Mouse (Mus musculus) midbrain, postnatal 0 days (tissue): ENCODE results near the gene Prim2. TPM values are rescaled to one million over a fixed set of nuclear protein-coding genes. Genes with fewer than 3 reads are reported as not detected.

Source experiments
- ATAC-seq: fragments of 200-750 bp; cut with Nextera tagmentation; 2 replicates; pipeline ENCODE4 v1.8.0; 2017; ENCODE audit warnings: moderate number of reproducible peaks, mild to moderate bottlenecking, moderate TSS enrichment, moderate library complexity; ENCODE audit not compliant: low FRiP score
- DNase-seq: peaks from one replicate; pipeline ENCODE4 v3.0.0-alpha.2; 2015; ENCODE audit warnings: low spot score
- H3K27ac ChIP-seq: fragments of 300-500 bp; sonication (generic); 2 replicates; pipeline ENCODE4 v1.5.1; 2014; ENCODE audit warnings: low read depth, mild to moderate bottlenecking, low read length, mixed read lengths
- H3K27me3 ChIP-seq: fragments of 300-500 bp; sonication (generic); 2 replicates; pipeline ENCODE4 v1.6.1; 2014; ENCODE audit warnings: low read length, control low read depth, mixed read lengths; ENCODE audit not compliant: insufficient read depth
- H3K36me3 ChIP-seq: fragments of 300-500 bp; sonication (generic); 2 replicates; pipeline ENCODE4 v1.6.1; 2014; ENCODE audit warnings: low read length, control low read depth, mixed read lengths; ENCODE audit not compliant: insufficient read depth
- H3K4me1 ChIP-seq: fragments of 300-500 bp; sonication (generic); 2 replicates; pipeline ENCODE4 v1.6.1; 2014; ENCODE audit warnings: mild to moderate bottlenecking, control low read depth, antibody characterized with exemption, low read length, mixed read lengths; ENCODE audit not compliant: insufficient read depth
- H3K4me2 ChIP-seq: fragments of 300-500 bp; sonication (generic); 2 replicates; pipeline ENCODE4 v1.6.1; 2014; ENCODE audit warnings: low read depth, mild to moderate bottlenecking, low read length, mixed read lengths; ENCODE audit not compliant: poor library complexity, severe bottlenecking
- H3K4me3 ChIP-seq: fragments of 300-500 bp; sonication (generic); 2 replicates; pipeline ENCODE4 v1.5.1; 2014; ENCODE audit warnings: low read depth, mild to moderate bottlenecking, low read length, moderate library complexity
- H3K9ac ChIP-seq: fragments of 300-500 bp; sonication (generic); replicated peaks from 2 replicates; pipeline ENCODE4 v1.6.1; 2014; ENCODE audit warnings: mild to moderate bottlenecking, low read length, moderate library complexity, mixed read lengths; ENCODE audit not compliant: poor library complexity, severe bottlenecking
- H3K9me3 ChIP-seq: fragments of 300-500 bp; sonication (generic); 2 replicates; pipeline ENCODE4 v1.6.1; 2016; ENCODE audit warnings: low read length, control low read depth
- CTCF ChIP-seq: IDR thresholded peaks from 2 replicates; pipeline ENCODE4 v1.5.1; 2016; ENCODE audit warnings: antibody characterized with exemption, mild to moderate bottlenecking
- WGBS: fragments of 180-500 bp; shearing (Covaris S2); extraction: QIAGEN DNeasy Blood & Tissue Kit; methylation state at CpG from one replicate; pipeline ENCODE4 v1.1.7; 2014; 5-methylcytosine and 5-hydroxymethylcytosine counted together
- polyA plus RNA-seq: library from polyadenylated mRNA; unstranded; fragments of >200 nt; fragmentation: Nextera tagmentation; extraction: Ambion mirVana; gene quantifications from 2 replicates; pipeline ENCODE4 v1.2.1, GENCODE M21; 2015
- total RNA-seq: library from RNA; depleted of rRNA; stranded (reverse); fragments of >200 nt; gene quantifications from 2 replicates; pipeline ENCODE4 v1.2.3, GENCODE M21; 2014

The Prim2 gene
- total and polyA plus RNA-seq, 2 experiments from 2014 or later, result 12.6 to 18.7 TPM

DNA sequence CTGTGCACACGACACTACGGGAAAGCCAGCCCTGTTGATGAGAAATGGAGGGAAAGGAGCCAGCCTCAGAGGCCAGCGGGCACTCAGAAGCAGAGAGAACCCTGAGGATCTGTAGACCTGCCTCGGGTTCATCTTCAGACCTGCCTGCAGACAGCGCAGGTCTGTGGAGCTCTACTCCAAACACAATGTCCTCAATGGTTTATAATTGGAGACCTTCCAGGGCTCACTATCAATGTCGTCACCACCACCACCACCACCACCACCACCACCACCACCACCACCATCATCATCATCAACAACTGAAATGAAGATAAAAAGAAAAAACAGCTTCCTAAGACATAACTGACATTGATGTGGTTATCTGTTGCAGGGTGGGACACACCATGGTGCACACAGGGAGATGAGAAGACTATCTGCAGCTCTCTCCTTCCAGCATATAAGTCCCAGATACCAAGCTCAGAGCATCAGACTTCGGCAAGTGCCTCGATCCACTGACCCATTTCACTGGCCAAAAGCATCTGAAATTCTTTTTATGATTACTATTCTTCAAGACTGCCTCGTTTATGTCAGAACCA lies 20.0 kb downstream of the Prim2 start:
- Histone ChIP-seq H3K4me2 (no peak overlapping the region), H3K4me3 (no peak overlapping the region), H3K9me3 (no peaks in the 10 kb centered on the region), H3K4me1 (no peaks in the 10 kb centered on the region), H3K36me3 (peaks cover 15% of the 10 kb centered on the region), H3K27ac (no peak overlapping the region), H3K9ac (no peak overlapping the region), H3K27me3 (no peaks in the 10 kb centered on the region)
- no peak for DNase-seq
- TF ChIP-seq CTCF, result no peak
- ATAC-seq, result no peak
- WGBS, result 95% methylated on average over 9 of the region's 9 CpGs

DNA sequence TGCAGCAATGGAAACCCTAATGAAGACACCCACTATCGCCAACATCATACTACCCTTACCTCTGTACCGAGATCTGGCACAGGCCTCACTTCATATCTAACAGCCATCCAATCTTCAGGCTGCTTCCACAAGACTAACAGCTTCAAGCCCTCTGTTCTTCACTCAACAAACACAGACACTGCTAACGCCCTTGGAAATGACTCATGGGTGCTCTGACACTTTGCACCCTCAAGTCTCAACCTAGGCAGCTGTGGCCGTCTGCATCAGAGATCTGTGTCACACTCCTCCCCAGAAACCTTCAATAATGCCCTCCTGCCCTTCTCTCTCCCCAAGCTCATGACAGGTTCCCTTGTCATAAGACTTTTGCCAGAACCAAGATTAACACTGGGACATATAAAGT lies 20.6 kb downstream of the Prim2 start:
- H3K4me3 ChIP-seq, result no peak overlapping the region
- no peak overlapping the region for H3K4me2 ChIP-seq
- ATAC-seq, result no peak
- WGBS, result 93% methylated on average over 4 of the region's 4 CpGs
- H3K36me3 ChIP-seq, result peaks cover 15% of the 10 kb centered on the region
- H3K9ac ChIP-seq, result no peak overlapping the region
- no peak for TF ChIP-seq CTCF
- no peak for DNase-seq
- H3K27ac ChIP-seq, result no peak overlapping the region
- H3K9me3 ChIP-seq, result no peaks in the 10 kb centered on the region
- no peaks in the 10 kb centered on the region for H3K4me1 ChIP-seq
- H3K27me3 ChIP-seq, result no peaks in the 10 kb centered on the region

DNA sequence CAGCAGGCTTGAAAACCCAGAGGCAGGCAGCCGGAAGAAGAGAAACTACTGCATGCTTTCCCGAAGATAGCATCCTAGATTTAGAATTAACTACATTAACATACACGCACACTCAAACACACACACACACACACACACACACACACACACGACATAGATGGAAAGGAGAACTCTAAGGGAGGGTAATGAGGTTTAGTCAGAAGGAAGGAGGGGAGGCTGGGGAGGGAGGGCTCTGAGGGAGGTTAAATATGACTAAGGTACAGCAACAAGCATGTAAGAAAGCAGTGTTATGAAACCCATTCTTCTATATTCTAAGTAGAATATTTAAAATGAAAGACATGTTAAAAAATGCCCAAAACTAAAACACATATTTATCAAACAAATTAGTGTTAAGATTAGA lies 21.9 kb downstream of the Prim2 start:
- no peaks in the 10 kb centered on the region for H3K27me3 ChIP-seq
- H3K27ac ChIP-seq, result no peak overlapping the region
- H3K4me3 ChIP-seq, result no peak overlapping the region
- DNase-seq, result no peak
- no peak for TF ChIP-seq CTCF
- peaks cover 15% of the 10 kb centered on the region for H3K36me3 ChIP-seq
- WGBS, result 84% methylated on average over 4 of the region's 4 CpGs
- ATAC-seq, result no peak
- H3K4me2 ChIP-seq, result no peak overlapping the region
- H3K9me3 ChIP-seq, result no peaks in the 10 kb centered on the region
- no peak overlapping the region for H3K9ac ChIP-seq
- no peaks in the 10 kb centered on the region for H3K4me1 ChIP-seq

DNA sequence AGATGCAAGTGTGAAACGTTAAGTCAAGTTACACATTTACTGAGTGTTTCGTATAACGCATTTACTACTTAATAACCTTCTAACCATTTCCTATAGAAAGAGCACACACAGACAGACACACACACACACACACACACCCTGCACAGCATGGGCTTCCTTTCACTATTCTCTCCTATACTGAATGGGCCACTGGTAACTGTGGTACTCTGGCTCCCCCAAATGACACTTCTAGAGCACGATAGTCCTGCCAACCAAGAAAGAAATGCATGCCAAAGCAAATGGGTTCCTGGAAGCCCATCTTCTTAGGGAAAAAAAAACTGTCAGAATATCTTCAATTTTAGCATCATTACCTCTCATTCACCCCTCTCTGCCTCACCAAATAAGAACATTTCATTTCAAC lies 22.4 kb downstream of the Prim2 start:
- Histone ChIP-seq H3K9ac (no peak overlapping the region), H3K36me3 (peaks cover 19% of the 10 kb centered on the region), H3K27ac (no peak overlapping the region), H3K4me2 (no peak overlapping the region), H3K27me3 (no peaks in the 10 kb centered on the region), H3K4me3 (no peak overlapping the region), H3K9me3 (no peaks in the 10 kb centered on the region), H3K4me1 (no peaks in the 10 kb centered on the region)
- TF ChIP-seq CTCF, result peak; percentile 78
- DNase-seq (peak; percentile 82), ATAC-seq (no peak)
- 66% methylated on average over 4 of the region's 4 CpGs for WGBS

DNA sequence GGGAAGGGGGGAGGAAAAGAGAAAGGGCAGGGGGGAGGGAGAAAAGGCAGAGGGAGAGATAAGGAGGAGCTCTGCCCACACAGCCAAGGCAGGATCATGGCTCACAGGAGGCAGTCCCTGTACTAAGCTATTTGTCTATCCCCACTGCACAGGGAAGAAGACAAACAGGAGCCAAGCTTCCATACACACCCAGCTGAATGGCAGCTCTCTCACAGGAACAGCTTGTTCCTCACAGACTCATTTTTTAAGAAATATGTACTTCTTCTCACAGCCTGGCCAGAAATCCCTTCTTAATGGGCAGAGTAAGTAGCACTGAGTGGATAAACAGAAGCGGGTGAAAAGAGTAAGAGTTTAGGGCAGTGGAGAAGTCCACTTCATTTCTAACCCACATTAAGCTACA lies 23.9 kb downstream of the Prim2 start:
- Histone ChIP-seq H3K27ac (no peak overlapping the region), H3K36me3 (peaks cover 9% of the 10 kb centered on the region; the same call in 1 of the 2 replicates)

DNA sequence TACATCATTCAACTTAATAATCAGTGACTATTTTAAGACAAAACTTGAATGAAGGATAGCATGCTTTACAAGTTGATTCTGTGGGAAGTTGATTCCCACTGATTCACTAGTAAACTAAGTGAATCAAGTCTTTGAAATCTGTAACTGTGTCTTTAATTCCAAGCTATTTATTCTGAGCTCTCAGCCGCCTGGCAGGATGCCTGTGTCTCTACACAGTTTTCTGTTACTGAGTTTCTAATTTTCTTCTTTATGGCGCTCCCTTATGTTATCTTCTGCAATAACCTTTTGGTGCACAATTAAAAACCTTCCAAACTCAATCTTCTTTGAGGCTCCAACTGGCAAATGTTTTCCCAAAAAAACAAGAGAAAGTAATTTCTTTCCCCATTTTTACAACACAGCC lies 28.5 kb downstream of the Prim2 start:
- TF ChIP-seq CTCF, result no peak
- 78% methylated on average over 2 of the region's 2 CpGs for WGBS
- no peak overlapping the region for H3K4me2 ChIP-seq
- DNase-seq, result peak; percentile 15
- H3K4me3 ChIP-seq, result no peak overlapping the region
- ATAC-seq, result no peak
- 0 out of 2 replicates have a peak, but pooled peaks cover 4% of the 10 kb centered on the region for H3K36me3 ChIP-seq
- H3K9me3 ChIP-seq, result no peaks in the 10 kb centered on the region
- no peak overlapping the region for H3K9ac ChIP-seq
- H3K4me1 ChIP-seq, result no peaks in the 10 kb centered on the region
- H3K27ac ChIP-seq, result no peak overlapping the region
- H3K27me3 ChIP-seq, result no peaks in the 10 kb centered on the region

More for the DNA sequence above, 23.9 kb downstream of the Prim2 start:
- Histone ChIP-seq H3K4me2 (no peak overlapping the region), H3K27me3 (no peaks in the 10 kb centered on the region), H3K4me3 (no peak overlapping the region), H3K9me3 (no peaks in the 10 kb centered on the region), H3K4me1 (no peaks in the 10 kb centered on the region), H3K9ac (no peak overlapping the region)
- ATAC-seq, result no peak
- WGBS, result 80% methylated on average over 1 of the region's 1 CpGs
- peak; percentile 9 for DNase-seq
- no peak for TF ChIP-seq CTCF
